Mouse (Mus musculus): ENCODE results near the gene Olfr1082. TPM values are rescaled to one million over a fixed set of nuclear protein-coding genes. Genes with fewer than 3 reads are reported as not detected.
"Not testable (repeated sequence)": the region's sequence is repeated elsewhere in the genome, so short reads cannot be mapped to it uniquely, and the experiment has no call there.

The Olfr1082 gene
- not detected in 2 replicates for polyA plus RNA-seq (2016; fragmentation: Nextera tagmentation; extraction: Ambion mirVana)

GRCm38 (mm10) chr2:86598866-86599265, at the start of gene Olfr1082:
Olfr1082 (minus strand) TSS chr2:86598966.
- H3K9me3 ChIP-seq; H3K36me3 ChIP-seq; H3K27me3 ChIP-seq; ATAC-seq (ENCODE audit: insufficient number of reproducible peaks, insufficient read depth, low FRiP score, low TSS enrichment, low read depth); H3K4me1 ChIP-seq (replicated peaks); H3K4me2 ChIP-seq; H3K4me3 ChIP-seq (replicated peaks); H3K27ac ChIP-seq; H3K9ac ChIP-seq (replicated peaks): not testable (repeated sequence)
- WGBS, result 69% methylated on average over 1 of the region's 1 CpGs

- H3K27me3 ChIP-seq; H3K27ac ChIP-seq; H3K9me3 ChIP-seq; H3K9ac ChIP-seq (replicated peaks); H3K36me3 ChIP-seq; H3K4me3 ChIP-seq (replicated peaks); H3K4me2 ChIP-seq; ATAC-seq (ENCODE audit: insufficient number of reproducible peaks, insufficient read depth, low FRiP score, low TSS enrichment, low read depth); H3K4me1 ChIP-seq (replicated peaks): not testable (repeated sequence)
- WGBS, result 88% methylated on average over 1 of the region's 1 CpGs
Observed at GRCm38 (mm10) chr2:86639625-86640024, 40.9 kb upstream of the Olfr1082 start, which contains the start of gene Olfr1084. Olfr1084 (minus strand) TSS chr2:86639725.

- not testable (repeated sequence) for H3K4me3 ChIP-seq (replicated peaks); H3K4me2 ChIP-seq; H3K36me3 ChIP-seq; H3K9ac ChIP-seq (replicated peaks); H3K27me3 ChIP-seq; H3K9me3 ChIP-seq; ATAC-seq (ENCODE audit: insufficient number of reproducible peaks, insufficient read depth, low FRiP score, low TSS enrichment, low read depth); H3K27ac ChIP-seq; H3K4me1 ChIP-seq (replicated peaks)
Observed at GRCm38 (mm10) chr2:86558135-86558534, 40.6 kb downstream of the Olfr1082 start, which contains the start of gene Olfr1080. Olfr1080 (minus strand) TSS chr2:86558235.

Other genes with a start within 250 kb of the Olfr1082 start
- not detected in 2 replicates for gene Olfr1055, start 248.7 kb downstream of the Olfr1082 start, polyA plus RNA-seq (2016; fragmentation: Nextera tagmentation; extraction: Ambion mirVana)
- gene Olfr1056, start 236.5 kb downstream of the Olfr1082 start, polyA plus RNA-seq (2016; fragmentation: Nextera tagmentation; extraction: Ambion mirVana), result not detected in 2 replicates
- not detected in 2 replicates for gene Olfr1057, start 220.6 kb downstream of the Olfr1082 start, polyA plus RNA-seq (2016; fragmentation: Nextera tagmentation; extraction: Ambion mirVana)
- gene Olfr1058, start 210.4 kb downstream of the Olfr1082 start, polyA plus RNA-seq (2016; fragmentation: Nextera tagmentation; extraction: Ambion mirVana), result not detected in 2 replicates
- not detected in 2 replicates for gene Olfr1061, start 184.9 kb downstream of the Olfr1082 start, polyA plus RNA-seq (2016; fragmentation: Nextera tagmentation; extraction: Ambion mirVana)
- gene Olfr1062, start 172.2 kb downstream of the Olfr1082 start, polyA plus RNA-seq (2016; fragmentation: Nextera tagmentation; extraction: Ambion mirVana), result not detected in 2 replicates
- gene Olfr1065, start 148.4 kb downstream of the Olfr1082 start, polyA plus RNA-seq (2016; fragmentation: Nextera tagmentation; extraction: Ambion mirVana), result not detected in 2 replicates
- not detected in 2 replicates for gene Olfr1066, start 142.7 kb downstream of the Olfr1082 start, polyA plus RNA-seq (2016; fragmentation: Nextera tagmentation; extraction: Ambion mirVana)
- gene Olfr228, start 111.6 kb downstream of the Olfr1082 start, polyA plus RNA-seq (2016; fragmentation: Nextera tagmentation; extraction: Ambion mirVana), result not detected in 2 replicates
- gene Olfr1076, start 90.5 kb downstream of the Olfr1082 start, polyA plus RNA-seq (2016; fragmentation: Nextera tagmentation; extraction: Ambion mirVana), result not detected in 2 replicates
- gene Olfr1079, start 56.5 kb downstream of the Olfr1082 start, polyA plus RNA-seq (2016; fragmentation: Nextera tagmentation; extraction: Ambion mirVana), result not detected in 2 replicates
- gene Olfr1080, start 40.7 kb downstream of the Olfr1082 start, polyA plus RNA-seq (2016; fragmentation: Nextera tagmentation; extraction: Ambion mirVana), result not detected in 2 replicates
- not detected in 2 replicates for gene Olfr1084, start 40.8 kb upstream of the Olfr1082 start, polyA plus RNA-seq (2016; fragmentation: Nextera tagmentation; extraction: Ambion mirVana)
- gene Olfr1085, start 63.1 kb upstream of the Olfr1082 start, polyA plus RNA-seq (2016; fragmentation: Nextera tagmentation; extraction: Ambion mirVana), result not detected in 2 replicates
- gene Olfr1086, start 81.1 kb upstream of the Olfr1082 start, polyA plus RNA-seq (2016; fragmentation: Nextera tagmentation; extraction: Ambion mirVana), result not detected in 2 replicates
- not detected in 2 replicates for gene Olfr1087, start 99.4 kb upstream of the Olfr1082 start, polyA plus RNA-seq (2016; fragmentation: Nextera tagmentation; extraction: Ambion mirVana)
- gene Olfr1089, start 134.7 kb upstream of the Olfr1082 start, polyA plus RNA-seq (2016; fragmentation: Nextera tagmentation; extraction: Ambion mirVana), result not detected in 2 replicates
- gene Olfr1090, start 160.0 kb upstream of the Olfr1082 start, polyA plus RNA-seq (2016; fragmentation: Nextera tagmentation; extraction: Ambion mirVana), result not detected in 2 replicates
- not detected in 2 replicates for gene Olfr1093, start 183.5 kb upstream of the Olfr1082 start, polyA plus RNA-seq (2016; fragmentation: Nextera tagmentation; extraction: Ambion mirVana)
- not detected in 2 replicates for gene Olfr141, start 211.1 kb upstream of the Olfr1082 start, polyA plus RNA-seq (2016; fragmentation: Nextera tagmentation; extraction: Ambion mirVana)
- not detected in 2 replicates for gene Olfr1094, start 225.7 kb upstream of the Olfr1082 start, polyA plus RNA-seq (2016; fragmentation: Nextera tagmentation; extraction: Ambion mirVana)